Mouse (Mus musculus): ENCODE data around the gene Smim23.

The Smim23 gene

GRCm38 (mm10) chr11:32781633-32782404 lies 42.6 kb downstream of the Smim23 start:
- no peak for DNase-seq (ENCODE audit: extremely low read depth, insufficient read length, low spot score)

GRCm38 (mm10) chr11:32780747-32781536 lies 43.5 kb downstream of the Smim23 start:
- DNase-seq (ENCODE audit: extremely low read depth, insufficient read length, low spot score): peak; percentile 18

- peak; percentile 16 for DNase-seq (ENCODE audit: extremely low read depth, insufficient read length, low spot score)
These were observed 55.6 kb downstream of the Smim23 start for GRCm38 (mm10) chr11:32768642-32769343.

Data from 3134 (cell line).